Mouse (Mus musculus) stomach, postnatal 0 days (tissue): ENCODE results near the gene Cdk2ap1. TPM values are rescaled to one million over a fixed set of nuclear protein-coding genes. Genes with fewer than 3 reads are reported as not detected.
A peak's percentile ranks its signal among the peaks of the same experiment; 100 is the strongest.

Source experiments
- ATAC-seq: fragments of 200-750 bp; cut with Nextera tagmentation; 2 replicates; pipeline ENCODE4 v1.8.0; 2017; ENCODE audit not compliant: low FRiP score, low TSS enrichment
- DNase-seq: peaks from one replicate; pipeline ENCODE4 v3.0.0-alpha.2; 2016; ENCODE audit warnings: low spot score
- H3K27ac ChIP-seq: fragments of 300-500 bp; sonication (generic); replicated peaks from 2 replicates; pipeline ENCODE4 v1.5.1; 2014; ENCODE audit warnings: mild to moderate bottlenecking, control low read depth
- H3K27me3 ChIP-seq: fragments of 300-500 bp; sonication (generic); 2 replicates; pipeline ENCODE4 v1.6.1; 2014; ENCODE audit warnings: low read length; ENCODE audit not compliant: control insufficient read depth, insufficient read depth
- H3K36me3 ChIP-seq: fragments of 300-500 bp; sonication (generic); 2 replicates; pipeline ENCODE4 v1.6.1; 2014; ENCODE audit warnings: low read length, mixed read lengths; ENCODE audit not compliant: control insufficient read depth, insufficient read depth
- H3K4me1 ChIP-seq: fragments of 300-500 bp; sonication (generic); replicated peaks from 2 replicates; pipeline ENCODE4 v1.6.1; 2014; ENCODE audit warnings: antibody characterized with exemption; ENCODE audit not compliant: control insufficient read depth, insufficient read depth
- H3K4me2 ChIP-seq: fragments of 300-500 bp; sonication (generic); replicated peaks from 2 replicates; pipeline ENCODE4 v1.6.1; 2014; ENCODE audit warnings: low read depth, mild to moderate bottlenecking, control low read depth, moderate library complexity
- H3K4me3 ChIP-seq: fragments of 300-500 bp; sonication (generic); 2 replicates; pipeline ENCODE4 v1.5.1; 2014; ENCODE audit warnings: low read depth, low read length, control low read depth
- H3K9ac ChIP-seq: fragments of 300-500 bp; sonication (generic); 2 replicates; pipeline ENCODE4 v1.6.1; 2014; ENCODE audit warnings: mild to moderate bottlenecking, low read length, control low read depth, mixed read lengths
- H3K9me3 ChIP-seq: fragments of 300-500 bp; sonication (generic); 2 replicates; pipeline ENCODE4 v1.6.1; 2016; ENCODE audit warnings: low read length; ENCODE audit not compliant: control insufficient read depth
- CTCF ChIP-seq: IDR thresholded peaks from 2 replicates; pipeline ENCODE4 v1.5.1; 2016; ENCODE audit warnings: antibody characterized with exemption, low read depth, mild to moderate bottlenecking, moderate library complexity
- EP300 ChIP-seq: optimal IDR thresholded peaks from 2 replicates; pipeline ENCODE3; 2016; ENCODE audit warnings: antibody characterized with exemption
- WGBS: fragments of 180-500 bp; shearing (Covaris S2); extraction: QIAGEN DNeasy Blood & Tissue Kit; methylation state at CpG from one replicate; pipeline ENCODE4 v1.1.7; 2014; 5-methylcytosine and 5-hydroxymethylcytosine counted together
- polyA plus RNA-seq: library from polyadenylated mRNA; unstranded; fragments of >200 nt; fragmentation: Nextera tagmentation; extraction: Ambion mirVana; gene quantifications from 2 replicates; pipeline ENCODE4 v1.2.1, GENCODE M21; 2015

The Cdk2ap1 gene
- polyA plus RNA-seq, 1 experiment from 2014 or later: 57.6 TPM

DNA sequence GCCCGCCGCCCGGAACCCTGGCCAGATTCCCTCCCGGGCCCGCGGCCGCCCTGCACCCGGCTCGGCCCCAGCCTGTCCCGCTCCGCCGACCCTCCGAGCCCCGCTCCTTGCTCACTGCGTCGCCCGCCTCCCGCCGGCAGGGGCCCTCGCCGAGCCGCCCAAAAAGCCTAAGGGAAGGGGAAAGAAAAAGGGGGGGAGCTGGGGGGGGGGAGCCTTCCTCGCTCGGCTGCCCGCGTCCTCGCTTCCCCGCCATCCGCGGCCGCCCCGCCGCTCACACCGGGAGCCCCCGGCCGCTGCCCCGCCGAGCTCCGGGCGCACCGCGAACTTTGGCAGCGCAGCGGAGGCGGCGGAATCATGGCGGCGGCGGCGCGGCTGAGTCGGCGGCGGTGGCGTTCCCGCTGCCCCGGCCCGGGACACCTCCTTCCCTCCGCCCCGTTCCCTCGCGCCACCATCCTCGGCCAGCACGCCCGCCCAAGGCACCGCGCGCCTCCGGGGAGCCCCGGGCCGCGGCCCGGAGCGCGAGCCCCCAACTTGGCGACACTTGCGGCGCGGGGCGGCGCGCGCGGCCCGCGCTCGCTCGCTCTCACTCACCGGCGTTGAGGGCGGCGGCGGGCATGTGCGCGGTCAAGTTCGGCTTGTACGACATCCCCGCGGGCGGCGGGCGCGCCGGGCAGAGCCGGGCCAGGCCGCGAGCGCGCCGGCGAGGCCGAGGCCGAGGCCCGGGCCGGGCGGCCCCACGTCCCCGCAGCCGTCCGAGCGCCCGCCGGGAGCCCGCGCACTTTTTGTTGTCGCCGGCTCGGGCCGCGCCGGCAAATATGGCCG is 8.9 kb downstream of the Cdk2ap1 start:
- Histone ChIP-seq H3K9ac (peak overlapping the region; percentile 96), H3K27ac (peak overlapping the region; percentile 98), H3K36me3 (peaks cover 4% of the 10 kb centered on the region; the same call in 1 of the 2 replicates), H3K4me3 (peak overlapping the region; percentile 89), H3K9me3 (no peaks in the 10 kb centered on the region), H3K4me1 (peaks cover 10% of the 10 kb centered on the region), H3K27me3 (no peaks in the 10 kb centered on the region), H3K4me2 (peak overlapping the region; percentile 88)
- 1% methylated on average over 48 of the region's 132 CpGs for WGBS
- ATAC-seq: peak; percentile 14
- TF ChIP-seq CTCF (peak; percentile 68), EP300 (no peak)
- DNase-seq: peak; percentile 77

DNA sequence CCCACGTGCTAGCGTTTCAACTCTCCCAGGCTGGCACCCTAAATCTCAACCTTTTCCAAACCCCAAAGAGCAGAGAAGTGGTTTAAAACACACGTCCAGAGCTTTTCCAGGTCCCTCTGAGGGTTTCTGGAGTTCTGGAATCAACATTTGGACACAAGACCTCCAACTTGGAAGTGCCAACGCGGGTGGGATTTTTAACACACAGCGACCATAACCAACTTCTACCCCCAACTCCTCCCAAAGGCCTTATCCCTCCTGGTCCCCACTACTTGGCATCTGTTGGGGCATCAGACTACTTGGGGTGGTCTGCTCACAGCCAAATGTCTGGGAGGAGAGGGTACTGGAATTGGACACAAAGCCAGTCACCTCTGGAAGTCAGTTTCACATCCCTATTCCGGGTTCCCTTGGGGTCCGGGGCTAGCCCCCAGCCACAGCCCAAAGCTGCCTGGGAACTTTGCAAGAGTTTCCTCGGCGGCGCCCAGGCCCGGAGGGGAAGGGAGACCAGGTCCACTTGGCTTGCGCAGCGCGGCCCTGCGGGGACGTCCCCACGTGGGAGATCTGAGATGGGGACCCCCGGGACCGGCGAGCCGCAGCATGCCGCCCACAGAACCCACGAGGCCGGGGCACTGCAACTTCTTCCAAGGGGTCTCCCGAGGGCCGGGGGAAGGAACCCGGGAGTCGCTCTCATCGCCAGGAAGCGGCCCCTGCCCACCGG is 9.7 kb downstream of the Cdk2ap1 start:
- peak; percentile 11 for ATAC-seq
- Histone ChIP-seq H3K9ac (peak overlapping the region; percentile 96), H3K27me3 (no peaks in the 10 kb centered on the region), H3K4me2 (peak overlapping the region; percentile 88), H3K9me3 (no peaks in the 10 kb centered on the region), H3K36me3 (peaks cover 7% of the 10 kb centered on the region), H3K27ac (peak overlapping the region; percentile 98), H3K4me1 (peaks cover 10% of the 10 kb centered on the region), H3K4me3 (peak overlapping the region; percentile 89)
- WGBS: under 1% methylated on average over 25 of the region's 32 CpGs
- DNase-seq: peak; percentile 48
- TF ChIP-seq EP300 (no peak), CTCF (no peak)

DNA sequence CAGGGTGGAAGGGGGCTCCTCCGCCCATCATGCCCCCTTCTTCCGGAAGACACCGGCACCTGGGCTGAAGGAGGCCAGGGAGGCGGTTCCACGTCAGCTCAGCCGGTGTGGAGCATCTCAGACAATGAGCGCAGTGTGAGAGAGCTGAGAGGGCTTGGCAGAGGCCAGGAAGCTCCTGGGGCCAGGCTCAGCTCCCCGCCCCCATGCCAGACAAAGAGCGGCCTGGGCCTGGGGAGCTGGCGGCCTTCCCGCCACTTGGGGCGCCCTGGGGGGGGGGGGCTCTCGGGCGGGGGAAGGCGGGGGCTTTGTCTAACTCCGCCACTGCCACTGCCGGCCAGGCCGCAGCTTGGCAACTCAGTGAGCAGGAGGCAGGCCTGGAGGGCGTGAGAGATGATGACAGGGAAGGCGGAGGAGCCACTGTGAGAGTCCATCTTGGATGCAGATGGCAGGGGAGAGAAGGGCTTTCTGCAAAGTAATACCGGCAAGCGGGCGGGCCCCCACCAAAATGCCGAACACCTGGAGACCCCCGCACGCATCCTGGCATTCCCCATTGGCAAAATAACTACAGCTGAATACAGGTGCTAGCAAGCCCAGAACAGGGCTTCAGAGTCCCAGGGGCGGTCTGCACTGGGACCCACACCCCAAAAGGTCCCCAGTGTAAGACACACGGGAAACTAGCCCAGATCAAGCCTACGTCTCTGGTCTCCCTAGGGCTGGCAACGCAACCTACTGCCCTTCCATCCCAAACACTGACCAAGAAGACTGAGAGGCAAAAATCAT is 10.6 kb downstream of the Cdk2ap1 start:
- Histone ChIP-seq H3K4me2 (peak overlapping the region; percentile 88), H3K4me1 (peaks cover 10% of the 10 kb centered on the region), H3K36me3 (peaks cover 9% of the 10 kb centered on the region), H3K27ac (peak overlapping the region; percentile 98), H3K9me3 (no peaks in the 10 kb centered on the region), H3K4me3 (peak overlapping the region; percentile 89), H3K27me3 (no peaks in the 10 kb centered on the region), H3K9ac (peak overlapping the region; percentile 96)
- WGBS: 2% methylated on average over 25 of the region's 30 CpGs
- ATAC-seq (peak; percentile 82), DNase-seq (peak; percentile 92)
- TF ChIP-seq CTCF: peak; percentile 48
- TF ChIP-seq EP300: no peak

DNA sequence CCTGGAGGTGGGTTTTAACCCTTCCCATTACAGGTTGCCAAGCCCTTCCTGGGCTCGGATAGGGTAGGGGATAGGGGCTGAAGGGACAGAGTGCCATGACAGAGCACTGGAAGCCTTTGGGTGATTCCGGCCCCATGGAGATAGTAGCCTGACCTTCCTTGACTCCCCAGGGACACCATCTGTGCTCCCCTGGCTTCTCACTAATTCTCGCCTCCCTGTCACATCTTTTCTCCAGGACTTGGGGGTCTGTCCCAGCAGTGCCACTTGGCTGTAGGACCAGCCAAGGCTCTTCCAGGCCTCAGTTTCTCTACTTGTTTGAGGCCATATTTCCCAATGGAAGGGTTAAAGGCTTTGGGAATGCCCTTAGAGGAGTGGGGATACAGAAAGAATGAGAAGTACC is 11.3 kb downstream of the Cdk2ap1 start:
- H3K27ac ChIP-seq: peak overlapping the region; percentile 98
- peaks cover 10% of the 10 kb centered on the region for H3K4me1 ChIP-seq
- ATAC-seq (no peak), DNase-seq (no peak)
- H3K4me2 ChIP-seq: peak overlapping the region; percentile 88
- peak overlapping the region; percentile 96; the same call in 1 of the 2 replicates for H3K9ac ChIP-seq
- peaks cover 12% of the 10 kb centered on the region for H3K36me3 ChIP-seq
- no peaks in the 10 kb centered on the region for H3K27me3 ChIP-seq
- TF ChIP-seq CTCF: no peak
- TF ChIP-seq EP300: no peak
- no peaks in the 10 kb centered on the region for H3K9me3 ChIP-seq
- peak overlapping the region; percentile 89; the same call in 1 of the 2 replicates for H3K4me3 ChIP-seq
- 43% methylated on average over 3 of the region's 3 CpGs for WGBS

DNA sequence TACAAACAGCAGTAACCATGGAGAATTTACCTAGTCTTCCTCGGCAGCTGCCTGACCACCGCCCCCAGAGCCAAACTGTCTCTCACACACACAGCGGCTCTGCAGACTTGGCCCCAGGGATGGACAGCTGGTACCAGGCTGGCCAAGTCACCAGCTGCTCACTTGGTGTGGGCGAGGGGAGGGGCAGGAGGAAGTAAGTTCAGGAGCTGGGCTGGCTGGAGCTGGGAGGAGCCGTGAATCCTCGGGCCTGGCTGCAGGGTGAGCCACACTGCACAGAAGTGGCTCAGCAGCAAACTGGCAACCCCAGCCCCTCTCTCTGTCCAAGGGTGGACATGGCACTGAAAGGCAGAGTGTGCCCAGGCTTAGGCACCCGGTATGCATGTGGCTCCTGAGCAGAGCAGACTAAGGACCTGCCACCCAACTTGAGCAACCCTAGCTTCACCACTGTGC is 11.7 kb downstream of the Cdk2ap1 start:
- Histone ChIP-seq H3K36me3 (peaks cover 16% of the 10 kb centered on the region), H3K9ac (peak overlapping the region; percentile 96; the same call in 1 of the 2 replicates), H3K27me3 (no peaks in the 10 kb centered on the region), H3K27ac (peak overlapping the region; percentile 98), H3K9me3 (no peaks in the 10 kb centered on the region), H3K4me1 (peaks cover 10% of the 10 kb centered on the region), H3K4me2 (peak overlapping the region; percentile 88), H3K4me3 (0 out of 2 replicates have a peak overlapping the region, but pooled peaks have one; percentile 4)
- WGBS: 15% methylated on average over 7 of the region's 7 CpGs
- TF ChIP-seq CTCF (no peak), EP300 (no peak)
- DNase-seq (peak; percentile 84), ATAC-seq (peak; percentile 52)
